In genomic region chr1:161719876-161720275, GRCm38 (mm10) we compare ENCODE assay signal across 19 mouse cellular contexts.
DNase-seq lines count a peak whose midpoint lies in the region; ATAC-seq and TF ChIP-seq lines count a peak whose summit lies in the region.
"Had no signal": no experiment of that assay in that cellular context is flagged by ENCODE, and none has a peak within 500 bp of the region (broad histone marks: within the 10 kb centered on the region; RNA-seq: fewer than 3 reads in every experiment).

No protein-coding gene starts in this region.

- no peak for TF ChIP-seq EP300 in stomach, postnatal 0 days (optimal IDR thresholded peaks at IDR 0.05)

- no peak overlapping the region for H3K4me2 ChIP-seq in lung, embryonic 15.5 days
- H3K4me2 ChIP-seq in stomach, postnatal 0 days (replicated peaks; ENCODE audit: low read depth) = no peak overlapping the region
- H3K4me2 ChIP-seq: embryonic facial prominence, embryonic 12.5 days; forebrain, embryonic 13.5 days; forebrain, embryonic 15.5 days had no signal

- no peak overlapping the region for H3K4me3 ChIP-seq in lung, embryonic 15.5 days
- H3K4me3 ChIP-seq in stomach, postnatal 0 days (ENCODE audit: low read depth, low read length) = no peak overlapping the region
- H3K4me3 ChIP-seq: embryonic facial prominence, embryonic 10.5 days; embryonic facial prominence, embryonic 12.5 days; forebrain, embryonic 13.5 days; forebrain, embryonic 15.5 days had no signal

- TF ChIP-seq CTCF in stomach, postnatal 0 days (IDR thresholded peaks at IDR 0.05; ENCODE audit: low read depth) = no peak

- no peaks in the 10 kb centered on the region for H3K9me3 ChIP-seq in lung, embryonic 15.5 days
- no peaks in the 10 kb centered on the region for H3K9me3 ChIP-seq in stomach, postnatal 0 days (ENCODE audit: control insufficient read depth, low read length)
- H3K9me3 ChIP-seq: embryonic facial prominence, embryonic 10.5 days; embryonic facial prominence, embryonic 12.5 days; forebrain, embryonic 13.5 days; forebrain, embryonic 15.5 days had no signal

- H3K27ac ChIP-seq in lung, embryonic 15.5 days = peak overlapping the region; percentile 16; the same call in 1 of the 2 replicates
- H3K27ac ChIP-seq in stomach, postnatal 0 days (replicated peaks) = no peak overlapping the region
- H3K27ac ChIP-seq: embryonic facial prominence, embryonic 10.5 days; embryonic facial prominence, embryonic 12.5 days; forebrain, embryonic 13.5 days; forebrain, embryonic 15.5 days had no signal

- no peak overlapping the region for H3K9ac ChIP-seq in lung, embryonic 15.5 days
- no peak overlapping the region for H3K9ac ChIP-seq in stomach, postnatal 0 days (ENCODE audit: low read length)
- H3K9ac ChIP-seq: embryonic facial prominence, embryonic 12.5 days; forebrain, embryonic 13.5 days; forebrain, embryonic 15.5 days; forebrain, postnatal 0 days had no signal

- no peak for DNase-seq in lung, postnatal 14 days
- DNase-seq in Muller cell, postnatal 12 days (ENCODE audit: inconsistent ontology term) = peak; percentile 40
- peak; percentile 27 for DNase-seq in NIH3T3 (ENCODE audit: low read depth)
- no peak for DNase-seq in natural killer cell, adult 2 months (ENCODE audit: low spot score in 2 of 2)
- no peak for DNase-seq in stomach, postnatal 0 days (ENCODE audit: low spot score)
- DNase-seq: adrenal gland, adult 8-10 months; adrenal gland, postnatal 14 days; adrenal gland, postnatal 36 days; cerebellum, adult 11-12 months; cerebellum, adult 2 months; cerebellum, adult 9-10 months; cerebellum, postnatal 10 days; cerebellum, postnatal 25 days; forebrain, postnatal 0 days had no signal

- ATAC-seq in lung, embryonic 15.5 days (ENCODE audit: borderline replicate concordance, extremely low read depth, low FRiP score, low TSS enrichment) = peak; percentile 55; the same call in 1 of the 2 replicates
- ATAC-seq in stomach, postnatal 0 days (ENCODE audit: low FRiP score, low TSS enrichment) = no peak
- ATAC-seq: forebrain, embryonic 13.5 days; forebrain, embryonic 15.5 days; forebrain, postnatal 0 days had no signal

- peaks cover 15% of the 10 kb centered on the region for H3K4me1 ChIP-seq in lung, embryonic 15.5 days
- H3K4me1 ChIP-seq in stomach, postnatal 0 days (replicated peaks; ENCODE audit: control insufficient read depth, insufficient read depth) = no peaks in the 10 kb centered on the region
- H3K4me1 ChIP-seq: embryonic facial prominence, embryonic 10.5 days; embryonic facial prominence, embryonic 12.5 days; forebrain, embryonic 13.5 days; forebrain, embryonic 15.5 days had no signal

- H3K36me3 ChIP-seq in lung, embryonic 15.5 days = no peaks in the 10 kb centered on the region
- no peaks in the 10 kb centered on the region for H3K36me3 ChIP-seq in stomach, postnatal 0 days (ENCODE audit: control insufficient read depth, insufficient read depth, low read length)
- H3K36me3 ChIP-seq: embryonic facial prominence, embryonic 10.5 days; embryonic facial prominence, embryonic 12.5 days; forebrain, embryonic 15.5 days had no signal

- H3K27me3 ChIP-seq in lung, embryonic 15.5 days = no peaks in the 10 kb centered on the region
- no peaks in the 10 kb centered on the region for H3K27me3 ChIP-seq in stomach, postnatal 0 days (ENCODE audit: control insufficient read depth, insufficient read depth, low read length)
- H3K27me3 ChIP-seq: embryonic facial prominence, embryonic 12.5 days; forebrain, embryonic 13.5 days; forebrain, embryonic 15.5 days had no signal

- WGBS in lung, embryonic 15.5 days = 51% methylated on average over 3 of the region's 3 CpGs
- 65% methylated on average over 3 of the region's 3 CpGs for whole genome bisulfite sequencing in stomach, postnatal 0 days

Comparison
In these comparisons a context has a peak if more than half of its experiments do, and no peak if none do; other contexts are left out.
1. DNase-seq: peak in Muller cell, postnatal 12 days (single experiment) and NIH3T3 (single experiment); none in lung, postnatal 14 days (single experiment), natural killer cell, adult 2 months (0 of 2) and stomach, postnatal 0 days (single experiment).